Mouse (Mus musculus) stomach, postnatal 0 days (tissue): Measurements from ENCODE around the gene Cdon.

ENCODE experiments used
- CTCF ChIP-seq: IDR thresholded peaks from 2 replicates; pipeline ENCODE4 v1.5.1; 2016; ENCODE audit warnings: antibody characterized with exemption, low read depth, mild to moderate bottlenecking, moderate library complexity
- EP300 ChIP-seq: optimal IDR thresholded peaks from 2 replicates; pipeline ENCODE3; 2016; ENCODE audit warnings: antibody characterized with exemption

- TF ChIP-seq CTCF (no peak), EP300 (no peak)
These were observed 43.0 kb upstream of the Cdon start for GRCm38 (mm10) chr9:35377916-35378315.
